Mouse (Mus musculus): ENCODE results near the gene Sugp1. TPM values are rescaled to one million over a fixed set of nuclear protein-coding genes. Genes with fewer than 3 reads are reported as not detected.
A peak's percentile ranks its signal among the peaks of the same experiment; 100 is the strongest.

Gene Sugp1
- polyA plus RNA-seq, 1 experiment from 2014 or later, result 24.3 TPM

- no peak overlapping the region for H3K4me3 ChIP-seq (ENCODE audit: control insufficient read depth in 1 of 2, insufficient read depth in 1 of 2, low read depth in 1 of 2, low read length in 2 of 2)
- no peaks in the 10 kb centered on the region for H3K9me3 ChIP-seq (ENCODE audit: control insufficient read depth, low read length)
- no peak overlapping the region for H3K27ac ChIP-seq (replicated peaks in 1 of 2; ENCODE audit: control insufficient read depth in 1 of 2, insufficient read depth in 1 of 2, low read depth in 2 of 2, low read length in 2 of 2)
- no peak overlapping the region for H3K9ac ChIP-seq (ENCODE audit: low read length)
- no peaks in the 10 kb centered on the region for H3K4me1 ChIP-seq (ENCODE audit: control insufficient read depth in 2 of 2, insufficient read depth in 2 of 2, low read length in 2 of 2)
- peaks cover 91% of the 10 kb centered on the region for H3K27me3 ChIP-seq (ENCODE audit: control insufficient read depth, insufficient read depth, low read length)
- no peak for ATAC-seq (ENCODE audit: insufficient number of reproducible peaks, insufficient read depth, low FRiP score, low read depth)
- 43% methylated on average over 23 of the region's 23 CpGs for WGBS
- no peaks in the 10 kb centered on the region for H3K36me3 ChIP-seq (ENCODE audit: control insufficient read depth, insufficient read depth, low read length)
- H3K4me2 ChIP-seq (ENCODE audit: low read length), result no peak overlapping the region
Observed at GRCm38 (mm10) chr8:70111192-70111795, 68.7 kb downstream of the Sugp1 start.

GRCm38 (mm10) chr8:70112401-70113016, 69.9 kb downstream of the Sugp1 start:
- H3K4me1 ChIP-seq (ENCODE audit: control insufficient read depth in 2 of 2, insufficient read depth in 2 of 2, low read length in 2 of 2), result no peaks in the 10 kb centered on the region
- 6% methylated on average over 43 of the region's 43 CpGs for WGBS
- no peaks in the 10 kb centered on the region for H3K36me3 ChIP-seq (ENCODE audit: control insufficient read depth, insufficient read depth, low read length)
- no peak overlapping the region for H3K4me3 ChIP-seq (ENCODE audit: control insufficient read depth in 1 of 2, insufficient read depth in 1 of 2, low read depth in 1 of 2, low read length in 2 of 2)
- no peak overlapping the region for H3K4me2 ChIP-seq (ENCODE audit: low read length)
- ATAC-seq (ENCODE audit: insufficient number of reproducible peaks, insufficient read depth, low FRiP score, low read depth), result no peak
- H3K27ac ChIP-seq (replicated peaks in 1 of 2; ENCODE audit: control insufficient read depth in 1 of 2, insufficient read depth in 1 of 2, low read depth in 2 of 2, low read length in 2 of 2), result no peak overlapping the region
- peaks cover 93% of the 10 kb centered on the region for H3K27me3 ChIP-seq (ENCODE audit: control insufficient read depth, insufficient read depth, low read length)
- H3K9me3 ChIP-seq (ENCODE audit: control insufficient read depth, low read length), result no peaks in the 10 kb centered on the region
- H3K9ac ChIP-seq (ENCODE audit: low read length), result no peak overlapping the region

GRCm38 (mm10) chr8:70114488-70114887, 71.9 kb downstream of the Sugp1 start:
- no peak overlapping the region for H3K4me3 ChIP-seq (ENCODE audit: control insufficient read depth in 1 of 2, insufficient read depth in 1 of 2, low read depth in 1 of 2, low read length in 2 of 2)
- H3K4me2 ChIP-seq (ENCODE audit: low read length), result no peak overlapping the region
- ATAC-seq (ENCODE audit: insufficient number of reproducible peaks, insufficient read depth, low FRiP score, low read depth), result no peak

GRCm38 (mm10) chr8:70114892-70115291, 72.3 kb downstream of the Sugp1 start:
- H3K4me2 ChIP-seq (ENCODE audit: low read length), result no peak overlapping the region
- no peak overlapping the region for H3K27ac ChIP-seq (replicated peaks in 1 of 2; ENCODE audit: control insufficient read depth in 1 of 2, insufficient read depth in 1 of 2, low read depth in 2 of 2, low read length in 2 of 2)
- no peak for ATAC-seq (ENCODE audit: insufficient number of reproducible peaks, insufficient read depth, low FRiP score, low read depth)
- H3K9ac ChIP-seq (ENCODE audit: low read length), result no peak overlapping the region
- H3K36me3 ChIP-seq (ENCODE audit: control insufficient read depth, insufficient read depth, low read length), result no peaks in the 10 kb centered on the region
- peaks cover 100% of the 10 kb centered on the region for H3K27me3 ChIP-seq (ENCODE audit: control insufficient read depth, insufficient read depth, low read length)
- no peaks in the 10 kb centered on the region for H3K4me1 ChIP-seq (ENCODE audit: control insufficient read depth in 2 of 2, insufficient read depth in 2 of 2, low read length in 2 of 2)
- WGBS, result 64% methylated on average over 13 of the region's 13 CpGs
- H3K9me3 ChIP-seq (ENCODE audit: control insufficient read depth, low read length), result no peaks in the 10 kb centered on the region
- H3K4me3 ChIP-seq (ENCODE audit: control insufficient read depth in 1 of 2, insufficient read depth in 1 of 2, low read depth in 1 of 2, low read length in 2 of 2), result no peak overlapping the region

More at GRCm38 (mm10) chr8:70114488-70114887, 71.9 kb downstream of the Sugp1 start:
- 27% methylated on average over 6 of the region's 6 CpGs for WGBS
- Histone ChIP-seq H3K9ac (ENCODE audit: low read length) (no peak overlapping the region), H3K4me1 (ENCODE audit: control insufficient read depth in 2 of 2, insufficient read depth in 2 of 2, low read length in 2 of 2) (no peaks in the 10 kb centered on the region), H3K36me3 (ENCODE audit: control insufficient read depth, insufficient read depth, low read length) (no peaks in the 10 kb centered on the region), H3K9me3 (ENCODE audit: control insufficient read depth, low read length) (no peaks in the 10 kb centered on the region), H3K27me3 (ENCODE audit: control insufficient read depth, insufficient read depth, low read length) (peaks cover 100% of the 10 kb centered on the region), H3K27ac (replicated peaks in 1 of 2; ENCODE audit: control insufficient read depth in 1 of 2, insufficient read depth in 1 of 2, low read depth in 2 of 2, low read length in 2 of 2) (no peak overlapping the region)

GRCm38 (mm10) chr8:70117611-70118010, 75.0 kb downstream of the Sugp1 start:
- no peak for ATAC-seq (ENCODE audit: insufficient number of reproducible peaks, insufficient read depth, low FRiP score, low read depth)
- WGBS, result 5% methylated on average over 9 of the region's 9 CpGs
- H3K9ac ChIP-seq (ENCODE audit: low read length), result no peak overlapping the region
- H3K9me3 ChIP-seq (ENCODE audit: control insufficient read depth, low read length), result no peaks in the 10 kb centered on the region
- H3K4me1 ChIP-seq (ENCODE audit: control insufficient read depth in 2 of 2, insufficient read depth in 2 of 2, low read length in 2 of 2), result peaks cover 0 to 2% of the 10 kb centered on the region in 2 experiments; a peak in 1 of 4 replicates
- no peaks in the 10 kb centered on the region for H3K36me3 ChIP-seq (ENCODE audit: control insufficient read depth, insufficient read depth, low read length)
- no peak overlapping the region for H3K27ac ChIP-seq (replicated peaks in 1 of 2; ENCODE audit: control insufficient read depth in 1 of 2, insufficient read depth in 1 of 2, low read depth in 2 of 2, low read length in 2 of 2)
- H3K27me3 ChIP-seq (ENCODE audit: control insufficient read depth, insufficient read depth, low read length), result peaks cover 93% of the 10 kb centered on the region
- no peak overlapping the region for H3K4me3 ChIP-seq (ENCODE audit: control insufficient read depth in 1 of 2, insufficient read depth in 1 of 2, low read depth in 1 of 2, low read length in 2 of 2)
- no peak overlapping the region for H3K4me2 ChIP-seq (ENCODE audit: low read length)

- Histone ChIP-seq H3K4me3 (ENCODE audit: control insufficient read depth in 1 of 2, insufficient read depth in 1 of 2, low read depth in 1 of 2, low read length in 2 of 2) (no peak overlapping the region), H3K36me3 (ENCODE audit: control insufficient read depth, insufficient read depth, low read length) (no peaks in the 10 kb centered on the region), H3K27ac (replicated peaks in 1 of 2; ENCODE audit: control insufficient read depth in 1 of 2, insufficient read depth in 1 of 2, low read depth in 2 of 2, low read length in 2 of 2) (no peak overlapping the region), H3K27me3 (ENCODE audit: control insufficient read depth, insufficient read depth, low read length) (peaks cover 81% of the 10 kb centered on the region), H3K4me1 (ENCODE audit: control insufficient read depth in 2 of 2, insufficient read depth in 2 of 2, low read length in 2 of 2) (peaks cover 0 to 2% of the 10 kb centered on the region in 2 experiments; a peak in 1 of 4 replicates), H3K9me3 (ENCODE audit: control insufficient read depth, low read length) (no peaks in the 10 kb centered on the region), H3K9ac (ENCODE audit: low read length) (no peak overlapping the region), H3K4me2 (ENCODE audit: low read length) (no peak overlapping the region)
- 14% methylated on average over 17 of the region's 17 CpGs for WGBS
- no peak for ATAC-seq (ENCODE audit: insufficient number of reproducible peaks, insufficient read depth, low FRiP score, low read depth)
Observed at GRCm38 (mm10) chr8:70118726-70119700, 76.4 kb downstream of the Sugp1 start.

GRCm38 (mm10) chr8:70120667-70121066, 78.1 kb downstream of the Sugp1 start, which contains the start of gene Ncan:
Ncan (minus strand) TSS chr8:70120873.
- WGBS, result 5% methylated on average over 19 of the region's 19 CpGs
- Histone ChIP-seq H3K36me3 (ENCODE audit: control insufficient read depth, insufficient read depth, low read length) (no peaks in the 10 kb centered on the region), H3K9me3 (ENCODE audit: control insufficient read depth, low read length) (no peaks in the 10 kb centered on the region), H3K9ac (ENCODE audit: low read length) (no peak within 1 kb of the TSS), H3K27ac (replicated peaks in 1 of 2; ENCODE audit: control insufficient read depth in 1 of 2, insufficient read depth in 1 of 2, low read depth in 2 of 2, low read length in 2 of 2) (no peak within 1 kb of the TSS), H3K4me2 (ENCODE audit: low read length) (peak within 1 kb of the TSS; percentile 34; the same call in 1 of the 2 replicates), H3K4me3 (ENCODE audit: control insufficient read depth in 1 of 2, insufficient read depth in 1 of 2, low read depth in 1 of 2, low read length in 2 of 2) (no peak within 1 kb of the TSS; a peak in 1 of 4 replicates), H3K27me3 (ENCODE audit: control insufficient read depth, insufficient read depth, low read length) (peaks cover 64% of the 10 kb centered on the region), H3K4me1 (ENCODE audit: control insufficient read depth in 2 of 2, insufficient read depth in 2 of 2, low read length in 2 of 2) (peaks cover 0 to 2% of the 10 kb centered on the region in 2 experiments; a peak in 1 of 4 replicates)
- ATAC-seq (ENCODE audit: insufficient number of reproducible peaks, insufficient read depth, low FRiP score, low read depth), result 0 out of 2 replicates have a peak, but pooled peaks have one; percentile 19
